Mouse (Mus musculus): Measurements from ENCODE around the gene Arhgef39. TPM values are rescaled to one million over a fixed set of nuclear protein-coding genes. Genes with fewer than 3 reads are reported as not detected.

The Arhgef39 gene
- polyA plus RNA-seq, 1 experiment from 2014 or later = 4.4 TPM

- 20% methylated on average over 8 of the region's 8 CpGs for WGBS
Observed at GRCm38 (mm10) chr4:43457124-43457523, 42.4 kb downstream of the Arhgef39 start.

GRCm38 (mm10) chr4:43456470-43456869, 43.0 kb downstream of the Arhgef39 start:
- H3K27ac ChIP-seq (ENCODE audit: low read length) = no peak overlapping the region
- H3K4me2 ChIP-seq (ENCODE audit: low read length) = no peak overlapping the region
- H3K4me3 ChIP-seq (ENCODE audit: low read depth, low read length) = no peak overlapping the region
- H3K27me3 ChIP-seq (ENCODE audit: control insufficient read depth, insufficient read depth, low read depth, low read length) = peaks cover 3% of the 10 kb centered on the region; the same call in 1 of the 2 replicates
- no peaks in the 10 kb centered on the region for H3K36me3 ChIP-seq (ENCODE audit: control insufficient read depth, insufficient read depth, low read length)
- 30% methylated on average over 4 of the region's 4 CpGs for WGBS
- peaks cover 7% of the 10 kb centered on the region for H3K4me1 ChIP-seq (ENCODE audit: control insufficient read depth, insufficient read depth, low read length)
- ATAC-seq = no peak
- no peak overlapping the region for H3K9ac ChIP-seq (ENCODE audit: low read depth, low read length)
- no peaks in the 10 kb centered on the region for H3K9me3 ChIP-seq (replicated peaks; ENCODE audit: control insufficient read depth, low read length, poor library complexity, severe bottlenecking)

More at GRCm38 (mm10) chr4:43457124-43457523, 42.4 kb downstream of the Arhgef39 start:
- no peaks in the 10 kb centered on the region for H3K9me3 ChIP-seq (replicated peaks; ENCODE audit: control insufficient read depth, low read length, poor library complexity, severe bottlenecking)
- no peak overlapping the region for H3K4me2 ChIP-seq (ENCODE audit: low read length)
- H3K9ac ChIP-seq (ENCODE audit: low read depth, low read length) = no peak overlapping the region
- no peak overlapping the region for H3K4me3 ChIP-seq (ENCODE audit: low read depth, low read length)
- ATAC-seq = no peak
- no peaks in the 10 kb centered on the region for H3K36me3 ChIP-seq (ENCODE audit: control insufficient read depth, insufficient read depth, low read length)
- H3K27ac ChIP-seq (ENCODE audit: low read length) = no peak overlapping the region
- H3K27me3 ChIP-seq (ENCODE audit: control insufficient read depth, insufficient read depth, low read depth, low read length) = peaks cover 3% of the 10 kb centered on the region; the same call in 1 of the 2 replicates
- peaks cover 7% of the 10 kb centered on the region for H3K4me1 ChIP-seq (ENCODE audit: control insufficient read depth, insufficient read depth, low read length)

- WGBS = 33% methylated on average over 20 of the region's 20 CpGs
- H3K9ac ChIP-seq (ENCODE audit: low read depth, low read length) = peak within 1 kb of the TSS; percentile 46; the same call in 1 of the 2 replicates
- peak within 1 kb of the TSS; percentile 42 for H3K4me2 ChIP-seq (ENCODE audit: low read length)
- no peaks in the 10 kb centered on the region for H3K9me3 ChIP-seq (replicated peaks; ENCODE audit: control insufficient read depth, low read length, poor library complexity, severe bottlenecking)
- H3K4me1 ChIP-seq (ENCODE audit: control insufficient read depth, insufficient read depth, low read length) = peaks cover 7% of the 10 kb centered on the region
- no peak within 1 kb of the TSS for H3K4me3 ChIP-seq (ENCODE audit: low read depth, low read length)
- no peaks in the 10 kb centered on the region for H3K36me3 ChIP-seq (ENCODE audit: control insufficient read depth, insufficient read depth, low read length)
- H3K27ac ChIP-seq (ENCODE audit: low read length) = no peak within 1 kb of the TSS
- H3K27me3 ChIP-seq (ENCODE audit: control insufficient read depth, insufficient read depth, low read depth, low read length) = peaks cover 3% of the 10 kb centered on the region; the same call in 1 of the 2 replicates
- ATAC-seq = no peak
Observed at GRCm38 (mm10) chr4:43454041-43454836, 45.3 kb downstream of the Arhgef39 start, which contains the start of gene Cd72. TSS of gene Cd72 (minus strand) at chr4:43454628.

- peak overlapping the region; percentile 46; the same call in 1 of the 2 replicates for H3K9ac ChIP-seq (ENCODE audit: low read depth, low read length)
- H3K27ac ChIP-seq (ENCODE audit: low read length) = no peak overlapping the region
- peak overlapping the region; percentile 42 for H3K4me2 ChIP-seq (ENCODE audit: low read length)
- 0% methylated on average over 15 of the region's 18 CpGs for WGBS
- H3K36me3 ChIP-seq (ENCODE audit: control insufficient read depth, insufficient read depth, low read length) = 0 out of 2 replicates have a peak, but pooled peaks cover 2% of the 10 kb centered on the region
- peaks cover 7% of the 10 kb centered on the region for H3K4me1 ChIP-seq (ENCODE audit: control insufficient read depth, insufficient read depth, low read length)
- H3K9me3 ChIP-seq (replicated peaks; ENCODE audit: control insufficient read depth, low read length, poor library complexity, severe bottlenecking) = no peaks in the 10 kb centered on the region
- peaks cover 3% of the 10 kb centered on the region; the same call in 1 of the 2 replicates for H3K27me3 ChIP-seq (ENCODE audit: control insufficient read depth, insufficient read depth, low read depth, low read length)
- H3K4me3 ChIP-seq (ENCODE audit: low read depth, low read length) = no peak overlapping the region
- no peak for ATAC-seq
Observed at GRCm38 (mm10) chr4:43453413-43453812, 46.1 kb downstream of the Arhgef39 start.

GRCm38 (mm10) chr4:43452315-43452714, 47.2 kb downstream of the Arhgef39 start:
- Histone ChIP-seq H3K9me3 (replicated peaks; ENCODE audit: control insufficient read depth, low read length, poor library complexity, severe bottlenecking) (no peaks in the 10 kb centered on the region), H3K4me2 (ENCODE audit: low read length) (no peak overlapping the region), H3K36me3 (ENCODE audit: control insufficient read depth, insufficient read depth, low read length) (peaks cover 12% of the 10 kb centered on the region), H3K4me1 (ENCODE audit: control insufficient read depth, insufficient read depth, low read length) (peaks cover 7% of the 10 kb centered on the region), H3K27ac (ENCODE audit: low read length) (no peak overlapping the region), H3K27me3 (ENCODE audit: control insufficient read depth, insufficient read depth, low read depth, low read length) (peaks cover 3% of the 10 kb centered on the region; the same call in 1 of the 2 replicates), H3K9ac (ENCODE audit: low read depth, low read length) (no peak overlapping the region), H3K4me3 (ENCODE audit: low read depth, low read length) (no peak overlapping the region)
- 67% methylated on average over 11 of the region's 11 CpGs for WGBS
- no peak for ATAC-seq

- Histone ChIP-seq H3K4me2 (ENCODE audit: low read length) (no peak overlapping the region), H3K9me3 (replicated peaks; ENCODE audit: control insufficient read depth, low read length, poor library complexity, severe bottlenecking) (no peaks in the 10 kb centered on the region), H3K9ac (ENCODE audit: low read depth, low read length) (no peak overlapping the region), H3K27me3 (ENCODE audit: control insufficient read depth, insufficient read depth, low read depth, low read length) (peaks cover 3% of the 10 kb centered on the region; the same call in 1 of the 2 replicates), H3K4me1 (ENCODE audit: control insufficient read depth, insufficient read depth, low read length) (peaks cover 15% of the 10 kb centered on the region), H3K36me3 (ENCODE audit: control insufficient read depth, insufficient read depth, low read length) (peaks cover 34% of the 10 kb centered on the region), H3K4me3 (ENCODE audit: low read depth, low read length) (no peak overlapping the region), H3K27ac (ENCODE audit: low read length) (no peak overlapping the region)
- no peak for ATAC-seq
- 85% methylated on average over 3 of the region's 3 CpGs for WGBS
Observed at GRCm38 (mm10) chr4:43448554-43448953, 50.9 kb downstream of the Arhgef39 start.

GRCm38 (mm10) chr4:43447251-43447650, 52.2 kb downstream of the Arhgef39 start:
- no peaks in the 10 kb centered on the region for H3K27me3 ChIP-seq (ENCODE audit: control insufficient read depth, insufficient read depth, low read depth, low read length)
- WGBS = 91% methylated on average over 13 of the region's 13 CpGs
- peaks cover 13% of the 10 kb centered on the region for H3K4me1 ChIP-seq (ENCODE audit: control insufficient read depth, insufficient read depth, low read length)
- H3K4me3 ChIP-seq (ENCODE audit: low read depth, low read length) = no peak overlapping the region
- H3K4me2 ChIP-seq (ENCODE audit: low read length) = no peak overlapping the region
- no peak overlapping the region for H3K9ac ChIP-seq (ENCODE audit: low read depth, low read length)
- peaks cover 34% of the 10 kb centered on the region for H3K36me3 ChIP-seq (ENCODE audit: control insufficient read depth, insufficient read depth, low read length)
- no peaks in the 10 kb centered on the region for H3K9me3 ChIP-seq (replicated peaks; ENCODE audit: control insufficient read depth, low read length, poor library complexity, severe bottlenecking)
- no peak for ATAC-seq
- H3K27ac ChIP-seq (ENCODE audit: low read length) = no peak overlapping the region

All from midbrain, embryonic 16.5 days (tissue).